Comparison of ENCODE assay signal across 9 mouse cellular contexts in genomic region chr11:94158521-94158920, GRCm38 (mm10). TPM values are rescaled to one million over a fixed set of nuclear protein-coding genes. Genes with fewer than 3 reads are reported as not detected.
DNase-seq lines count a peak whose midpoint lies in the region; ATAC-seq lines count a peak whose summit lies in the region.
"Had no signal": no experiment of that assay in that cellular context is flagged by ENCODE, and none has a peak within 500 bp of the region (broad histone marks: within the 10 kb centered on the region; RNA-seq: fewer than 3 reads in every experiment).

No protein-coding gene starts in this region.

- peak; percentile 28 to 49 for DNase-seq in heart, adult 18-20 months
- DNase-seq in kidney, adult 18-20 months = peak; percentile 86
- no peak for DNase-seq in thymus, adult 18-20 months

- no peak for ATAC-seq in heart, embryonic 11.5 days (replicated peaks; ENCODE audit: insufficient number of reproducible peaks, low FRiP score, low TSS enrichment)
- ATAC-seq in embryonic facial prominence, embryonic 13.5 days (ENCODE audit: insufficient number of reproducible peaks, insufficient read depth, low FRiP score, low TSS enrichment, low read depth) = no peak
- no peak for ATAC-seq in midbrain, embryonic 13.5 days
- no peak for ATAC-seq in granulocyte monocyte progenitor cell, adult 5-6 weeks (replicated peaks; ENCODE audit: poor library complexity, severe bottlenecking)
- ATAC-seq in monocyte, adult 5-6 weeks (replicated peaks; ENCODE audit: insufficient number of reproducible peaks, low FRiP score, low TSS enrichment, poor library complexity, severe bottlenecking) = no peak

- H3K27me3 ChIP-seq in heart, embryonic 11.5 days (ENCODE audit: control insufficient read depth, insufficient read depth, low read length) = no peaks in the 10 kb centered on the region
- no peaks in the 10 kb centered on the region for H3K27me3 ChIP-seq in embryonic facial prominence, embryonic 13.5 days
- H3K27me3 ChIP-seq in midbrain, embryonic 13.5 days = no peaks in the 10 kb centered on the region

- H3K4me1 ChIP-seq in heart, embryonic 11.5 days (ENCODE audit: control insufficient read depth, insufficient read depth, low read length) = peaks cover 26% of the 10 kb centered on the region
- peaks cover 33% of the 10 kb centered on the region for H3K4me1 ChIP-seq in embryonic facial prominence, embryonic 13.5 days
- peaks cover 47% of the 10 kb centered on the region for H3K4me1 ChIP-seq in midbrain, embryonic 13.5 days (replicated peaks)

- 44% methylated on average over 14 of the region's 14 CpGs for WGBS in heart, embryonic 11.5 days (ENCODE audit: insufficient replicate concordance)
- 25% methylated on average over 14 of the region's 14 CpGs for WGBS in embryonic facial prominence, embryonic 13.5 days
- 46% methylated on average over 14 of the region's 14 CpGs for WGBS in midbrain, embryonic 13.5 days

- no peak overlapping the region for H3K4me2 ChIP-seq in heart, embryonic 11.5 days
- no peak overlapping the region for H3K4me2 ChIP-seq in embryonic facial prominence, embryonic 13.5 days
- H3K4me2 ChIP-seq in midbrain, embryonic 13.5 days (replicated peaks) = no peak overlapping the region

- no peaks in the 10 kb centered on the region for H3K9me3 ChIP-seq in heart, embryonic 11.5 days (replicated peaks; ENCODE audit: control insufficient read depth, low read length)
- no peaks in the 10 kb centered on the region for H3K9me3 ChIP-seq in embryonic facial prominence, embryonic 13.5 days
- no peaks in the 10 kb centered on the region for H3K9me3 ChIP-seq in midbrain, embryonic 13.5 days
- H3K9me3 ChIP-seq: megakaryocyte, embryonic 14.5 days had no signal

- H3K9ac ChIP-seq in heart, embryonic 11.5 days (ENCODE audit: low read depth, low read length) = no peak overlapping the region
- peak overlapping the region; percentile 11; the same call in 1 of the 2 replicates for H3K9ac ChIP-seq in embryonic facial prominence, embryonic 13.5 days
- H3K9ac ChIP-seq in midbrain, embryonic 13.5 days (replicated peaks) = no peak overlapping the region

- no peaks in the 10 kb centered on the region for H3K36me3 ChIP-seq in heart, embryonic 11.5 days (ENCODE audit: control insufficient read depth, insufficient read depth, low read length)
- no peaks in the 10 kb centered on the region for H3K36me3 ChIP-seq in embryonic facial prominence, embryonic 13.5 days
- H3K36me3 ChIP-seq in midbrain, embryonic 13.5 days = no peaks in the 10 kb centered on the region

- H3K27ac ChIP-seq in heart, embryonic 11.5 days (ENCODE audit: low read depth, low read length) = no peak overlapping the region
- no peak overlapping the region for H3K27ac ChIP-seq in embryonic facial prominence, embryonic 13.5 days
- H3K27ac ChIP-seq in midbrain, embryonic 13.5 days = peak overlapping the region; percentile 100

- no peak overlapping the region for H3K4me3 ChIP-seq in heart, embryonic 11.5 days (ENCODE audit: low read depth, low read length)
- H3K4me3 ChIP-seq in embryonic facial prominence, embryonic 13.5 days = no peak overlapping the region
- no peak overlapping the region for H3K4me3 ChIP-seq in midbrain, embryonic 13.5 days (replicated peaks)
- H3K4me3 ChIP-seq: megakaryocyte, embryonic 14.5 days had no signal

RNA-seq across cellular contexts. Expression of gene Tob1, which starts 52.7 kb away (rescaled TPM):
- total RNA-seq in heart, adult 18-20 months (2021) = 10 to 100 TPM; 47.5 to 50.4 TPM
- 27.3 and 29.7 TPM in 2 replicates for polyA plus RNA-seq in heart, embryonic 11.5 days (2014; fragmentation: Nextera tagmentation; extraction: Ambion mirVana)
- 25.9 and 26.7 TPM in 2 replicates for polyA plus RNA-seq in embryonic facial prominence, embryonic 13.5 days (2015; fragmentation: Nextera tagmentation; extraction: Ambion mirVana)
- polyA plus RNA-seq in midbrain, embryonic 13.5 days (2015; fragmentation: Nextera tagmentation; extraction: Ambion mirVana) = 33.0 and 33.2 TPM in 2 replicates
- total RNA-seq in granulocyte monocyte progenitor cell, adult 5-6 weeks (2014; fragmentation: Nextera tagmentation) = 2.9 and 4.5 TPM in 2 replicates
- total RNA-seq in granulocyte monocyte progenitor cell, adult 5-6 weeks (2017) = 1.1 and 4.9 TPM in 2 replicates
- total RNA-seq in monocyte, adult 5-6 weeks (2017) = 13.1 to 21.2 TPM (median 16.5 TPM) in 3 replicates

Comparison
In these comparisons a context has a peak if more than half of its experiments do, and no peak if none do; other contexts are left out.
1. DNase-seq: peak in heart, adult 18-20 months (2 of 2) and kidney, adult 18-20 months (single experiment); none in thymus, adult 18-20 months (0 of 2).